Mouse (Mus musculus) forebrain, postnatal 0 days (tissue): ENCODE measurements around the gene Rab13. TPM values are rescaled to one million over a fixed set of nuclear protein-coding genes. Genes with fewer than 3 reads are reported as not detected.
A peak's percentile ranks its signal among the peaks of the same experiment; 100 is the strongest.

Source experiments
- ATAC-seq: fragments of 200-750 bp; cut with Nextera tagmentation; 2 replicates; pipeline ENCODE4 v1.8.0; 2017; ENCODE audit warnings: mild to moderate bottlenecking, moderate library complexity
- DNase-seq: peaks from one replicate; pipeline ENCODE4 v3.0.0-alpha.2; 2015
- H3K27ac ChIP-seq: fragments of 300-500 bp; sonication (generic); 2 replicates; pipeline ENCODE4 v1.5.1; 2014; ENCODE audit warnings: low read depth, mild to moderate bottlenecking, antibody characterized with exemption, low read length, moderate library complexity, mixed read lengths
- H3K27me3 ChIP-seq: fragments of 300-500 bp; sonication (generic); 2 replicates; pipeline ENCODE4 v1.6.1; 2014; ENCODE audit warnings: mild to moderate bottlenecking, low read length, mixed read lengths; ENCODE audit not compliant: insufficient read depth
- H3K36me3 ChIP-seq: fragments of 300-500 bp; sonication (generic); 2 replicates; pipeline ENCODE4 v1.6.1; 2014; ENCODE audit warnings: mild to moderate bottlenecking, moderate library complexity; ENCODE audit not compliant: insufficient read depth
- H3K4me1 ChIP-seq: fragments of 300-500 bp; sonication (generic); 2 replicates; pipeline ENCODE4 v1.6.1; 2014; ENCODE audit warnings: antibody characterized with exemption; ENCODE audit not compliant: insufficient read depth
- H3K4me2 ChIP-seq: fragments of 300-500 bp; sonication (generic); 2 replicates; pipeline ENCODE4 v1.6.1; 2014; ENCODE audit warnings: low read depth, mild to moderate bottlenecking, moderate library complexity
- H3K4me3 ChIP-seq: fragments of 300-500 bp; sonication (generic); 2 replicates; pipeline ENCODE4 v1.5.1; 2014; ENCODE audit warnings: low read depth, low read length, mixed read lengths
- H3K9ac ChIP-seq: fragments of 300-500 bp; sonication (generic); 2 replicates; pipeline ENCODE4 v1.6.1; 2014; ENCODE audit warnings: mild to moderate bottlenecking
- H3K9me3 ChIP-seq: fragments of 300-500 bp; sonication (generic); 2 replicates; pipeline ENCODE4 v1.6.1; 2016; ENCODE audit warnings: low read length
- CTCF ChIP-seq: sonication (generic); IDR thresholded peaks from 2 replicates; pipeline ENCODE4 v1.5.1; 2016; ENCODE audit warnings: antibody characterized with exemption, control low read depth, low read depth
- WGBS: fragments of 180-500 bp; shearing (Covaris S2); extraction: QIAGEN DNeasy Blood & Tissue Kit; methylation state at CpG from one replicate; pipeline ENCODE4 v1.1.7; 2014; 5-methylcytosine and 5-hydroxymethylcytosine counted together
- polyA plus RNA-seq: library from polyadenylated mRNA; unstranded; fragments of >200 nt; fragmentation: Nextera tagmentation; extraction: Ambion mirVana; gene quantifications from 2 replicates; pipeline ENCODE4 v1.2.1, GENCODE M21; 2015
- total RNA-seq: library from RNA; depleted of rRNA; stranded (reverse); fragments of >200 nt; gene quantifications from 2 replicates; pipeline ENCODE4 v1.2.3, GENCODE M21; 2014

Gene Rab13
- total and polyA plus RNA-seq, 2 experiments from 2014 or later: 9.8 to 20.1 TPM

DNA sequence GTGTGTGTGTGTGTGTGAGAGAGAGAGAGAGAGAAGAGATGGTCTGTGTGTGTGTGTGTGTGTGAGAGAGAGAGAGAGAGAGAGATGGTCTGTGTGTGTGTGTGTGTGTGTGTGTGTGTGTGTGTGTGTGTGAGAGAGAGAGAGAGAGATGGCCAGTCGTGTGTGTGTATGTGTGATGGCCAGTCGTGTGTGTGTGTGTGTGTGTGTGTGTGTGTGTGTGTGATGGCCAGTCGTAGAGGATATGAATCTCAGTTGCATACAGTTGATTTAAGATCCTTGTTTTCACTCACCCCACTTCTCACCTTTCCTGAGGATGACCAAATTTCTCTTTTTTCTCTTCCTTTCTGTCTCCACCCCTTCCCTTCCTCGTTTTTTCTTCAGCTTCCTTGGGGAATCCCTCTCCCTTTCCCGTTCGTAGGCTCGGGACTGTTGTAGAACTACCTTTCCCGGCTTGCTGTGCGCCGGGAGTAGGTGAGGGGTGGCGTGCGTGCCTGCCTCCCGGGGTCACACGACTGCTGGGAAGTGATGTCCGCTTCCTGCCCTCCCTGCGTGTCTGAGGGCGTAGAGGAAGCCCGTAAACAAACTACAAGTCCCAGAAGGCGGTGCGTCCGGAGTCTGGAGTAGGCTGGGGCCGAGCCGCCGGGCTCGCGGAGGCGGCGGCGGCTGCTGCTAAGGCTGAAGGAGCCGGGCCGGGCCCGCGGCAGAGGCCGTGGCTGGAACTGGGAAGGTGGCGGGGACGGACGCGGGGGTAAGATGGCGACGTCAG, 40.3 kb downstream of the Rab13 start, which contains the start of gene Crtc2:
Gene Crtc2, plus strand, starts transcription at position 511 of the 766 bp plus-strand sequence.
- WGBS: 1% methylated on average over 40 of the region's 40 CpGs
- H3K4me3 ChIP-seq: peak within 1 kb of the TSS; percentile 69
- DNase-seq: peak; percentile 96
- H3K9ac ChIP-seq: peak within 1 kb of the TSS; percentile 81
- H3K4me1 ChIP-seq: peaks cover 10% of the 10 kb centered on the region; the same call in 1 of the 2 replicates
- no peak for TF ChIP-seq CTCF
- peak within 1 kb of the TSS; percentile 75 for H3K4me2 ChIP-seq
- ATAC-seq: peak; percentile 99
- H3K27me3 ChIP-seq: no peaks in the 10 kb centered on the region
- H3K36me3 ChIP-seq: peaks cover 18% of the 10 kb centered on the region
- peak within 1 kb of the TSS; percentile 76 for H3K27ac ChIP-seq
- H3K9me3 ChIP-seq: no peaks in the 10 kb centered on the region

DNA sequence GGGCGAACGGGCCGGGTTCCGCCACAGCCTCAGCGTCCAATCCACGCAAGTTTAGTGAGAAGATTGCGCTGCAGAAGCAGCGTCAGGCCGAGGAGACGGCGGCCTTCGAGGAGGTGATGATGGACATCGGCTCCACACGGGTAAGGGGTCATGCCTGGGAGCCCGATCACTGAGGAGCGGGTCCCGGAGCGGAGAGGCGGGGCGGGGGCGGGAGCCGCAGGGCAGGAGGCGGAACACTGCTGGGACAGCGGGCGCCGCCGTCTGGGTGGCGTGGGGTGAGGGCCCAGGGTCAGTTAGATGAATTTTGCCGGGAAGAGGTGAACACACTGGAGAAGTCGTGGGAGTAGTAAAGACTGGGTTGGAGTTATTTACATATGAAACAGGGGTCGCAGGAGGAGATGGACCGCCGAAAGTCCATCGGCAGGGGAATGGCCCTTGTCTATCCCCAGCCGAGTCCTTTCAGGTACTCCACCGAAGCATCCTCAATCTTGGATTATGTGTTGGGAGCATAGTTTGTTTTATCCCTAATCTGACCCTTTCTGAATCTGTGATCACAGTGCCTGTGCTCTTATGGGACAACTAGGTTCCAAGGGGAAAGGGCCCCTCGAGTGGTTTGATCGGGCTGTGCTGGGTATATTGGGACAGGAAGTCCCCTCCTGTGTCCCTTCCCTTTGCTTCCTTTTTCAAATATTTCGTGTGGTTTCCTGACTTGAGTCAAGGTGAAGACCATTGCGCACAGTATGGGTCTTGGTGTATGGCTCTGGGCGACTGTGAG, 41.1 kb downstream of the Rab13 start:
- Histone ChIP-seq H3K9ac (peak overlapping the region; percentile 81), H3K4me2 (peak overlapping the region; percentile 75), H3K4me1 (peaks cover 9% of the 10 kb centered on the region; the same call in 1 of the 2 replicates), H3K36me3 (peaks cover 25% of the 10 kb centered on the region), H3K27ac (peak overlapping the region; percentile 76), H3K9me3 (no peaks in the 10 kb centered on the region), H3K27me3 (no peaks in the 10 kb centered on the region), H3K4me3 (peak overlapping the region; percentile 69)
- DNase-seq (peak; percentile 10), ATAC-seq (peak; percentile 39)
- TF ChIP-seq CTCF: peak; percentile 3; the same call in 1 of the 2 replicates
- WGBS: 1% methylated on average over 41 of the region's 41 CpGs

DNA sequence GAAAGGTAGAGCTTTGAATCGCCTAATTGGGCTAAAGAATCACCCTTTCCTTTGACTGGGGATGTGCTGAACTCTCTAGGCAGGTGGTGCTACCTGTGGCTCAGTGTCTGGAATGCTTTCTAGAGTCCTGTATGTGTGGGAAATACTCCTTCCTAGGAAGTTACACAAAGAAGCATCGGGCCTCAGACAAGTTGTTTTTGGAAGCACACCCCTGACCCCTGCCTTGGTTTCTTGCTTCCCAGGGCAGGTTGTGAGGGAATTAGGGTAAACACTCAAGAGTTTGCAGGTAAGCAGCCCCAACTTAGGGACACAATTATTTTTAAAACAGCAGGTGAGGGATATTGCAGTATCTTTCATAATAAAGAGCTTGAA, 41.7 kb downstream of the Rab13 start:
- TF ChIP-seq CTCF: no peak
- Histone ChIP-seq H3K4me1 (peaks cover 9% of the 10 kb centered on the region; the same call in 1 of the 2 replicates), H3K4me3 (peak overlapping the region; percentile 69), H3K9ac (peak overlapping the region; percentile 81), H3K4me2 (peak overlapping the region; percentile 75), H3K27ac (no peak overlapping the region), H3K36me3 (peaks cover 31% of the 10 kb centered on the region), H3K27me3 (no peaks in the 10 kb centered on the region), H3K9me3 (no peaks in the 10 kb centered on the region)
- ATAC-seq (no peak), DNase-seq (no peak)
- WGBS: 23% methylated on average over 2 of the region's 2 CpGs

- Histone ChIP-seq H3K4me2 (no peak overlapping the region), H3K27ac (no peak overlapping the region)
- WGBS: 92% methylated on average over 14 of the region's 14 CpGs
Observed at GRCm38 (mm10) chr3:90255784-90256353, 42.4 kb downstream of the Rab13 start.

DNA sequence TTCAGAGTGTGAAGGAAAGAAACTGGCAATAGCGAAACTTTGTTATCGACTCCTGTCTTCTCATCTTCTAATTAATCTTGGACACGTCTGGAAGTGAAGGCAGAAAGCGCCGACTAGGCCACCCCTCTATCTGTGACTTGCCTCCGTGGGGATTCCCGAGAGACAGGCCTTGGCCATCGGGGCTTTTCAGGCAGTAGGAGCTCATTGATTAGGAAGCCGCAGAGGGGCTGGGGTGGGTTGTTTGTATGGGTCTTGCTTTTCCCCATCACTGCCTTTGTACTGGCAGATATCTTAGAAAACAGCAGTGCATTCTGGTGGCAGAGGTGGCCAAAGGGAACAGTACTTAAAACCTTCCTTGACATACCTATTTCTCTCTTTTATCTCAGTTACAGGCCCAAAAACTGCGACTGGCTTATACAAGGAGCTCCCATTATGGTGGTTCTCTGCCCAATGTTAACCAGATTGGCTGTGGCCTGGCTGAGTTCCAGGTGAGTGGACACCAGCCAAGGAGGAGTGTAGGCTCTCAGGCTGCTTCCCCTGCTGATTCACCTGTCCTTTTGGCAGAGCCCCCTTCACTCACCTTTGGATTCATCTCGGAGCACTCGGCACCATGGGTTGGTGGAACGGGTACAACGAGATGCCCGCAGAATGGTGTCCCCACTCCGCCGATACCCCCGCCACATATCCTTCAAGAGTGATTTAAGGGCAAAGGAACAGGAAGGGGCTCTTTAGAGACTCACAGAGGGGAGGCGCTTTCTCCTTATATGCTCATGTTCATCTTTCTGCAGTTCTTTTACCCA, 43.4 kb downstream of the Rab13 start:
- H3K9ac ChIP-seq: no peak overlapping the region
- no peak for ATAC-seq

More at GRCm38 (mm10) chr3:90255784-90256353, 42.4 kb downstream of the Rab13 start:
- H3K36me3 ChIP-seq: peaks cover 38% of the 10 kb centered on the region
- no peaks in the 10 kb centered on the region for H3K27me3 ChIP-seq
- no peak overlapping the region for H3K4me3 ChIP-seq
- H3K9me3 ChIP-seq: no peaks in the 10 kb centered on the region
- H3K4me1 ChIP-seq: peaks cover 9% of the 10 kb centered on the region; the same call in 1 of the 2 replicates
- DNase-seq (no peak), ATAC-seq (no peak)
- TF ChIP-seq CTCF: no peak
- no peak overlapping the region for H3K9ac ChIP-seq

GRCm38 (mm10) chr3:90258521-90258920, 45.0 kb downstream of the Rab13 start:
- DNase-seq: no peak
- no peak for ATAC-seq
- Histone ChIP-seq H3K4me2 (no peak overlapping the region), H3K27ac (no peak overlapping the region), H3K36me3 (peaks cover 58% of the 10 kb centered on the region), H3K27me3 (no peaks in the 10 kb centered on the region), H3K9ac (no peak overlapping the region), H3K4me1 (peaks cover 9% of the 10 kb centered on the region; the same call in 1 of the 2 replicates), H3K9me3 (no peaks in the 10 kb centered on the region), H3K4me3 (no peak overlapping the region)
- no peak for TF ChIP-seq CTCF
- WGBS: 94% methylated on average over 4 of the region's 4 CpGs

More for the DNA sequence above, 43.4 kb downstream of the Rab13 start:
- no peak for TF ChIP-seq CTCF
- DNase-seq: no peak
- H3K4me2 ChIP-seq: no peak overlapping the region
- H3K4me3 ChIP-seq: no peak overlapping the region
- peaks cover 9% of the 10 kb centered on the region; the same call in 1 of the 2 replicates for H3K4me1 ChIP-seq
- H3K9me3 ChIP-seq: no peaks in the 10 kb centered on the region
- no peaks in the 10 kb centered on the region for H3K27me3 ChIP-seq
- WGBS: 91% methylated on average over 19 of the region's 19 CpGs
- H3K36me3 ChIP-seq: peaks cover 43% of the 10 kb centered on the region
- H3K27ac ChIP-seq: no peak overlapping the region
